Mouse (Mus musculus) cerebellum, adult 2 months (tissue): ENCODE data around the gene Gpr55. TPM values are rescaled to one million over a fixed set of nuclear protein-coding genes. Genes with fewer than 3 reads are reported as not detected.
A peak's percentile ranks its signal among the peaks of the same experiment; 100 is the strongest.

ENCODE experiments used
- DNase-seq, 2 experiments: peaks; one replicate each; pipeline ENCODE4 v3.0.0; 2021
- H3K27ac ChIP-seq: fragments of 200-500 bp; 2 replicates; pipeline ENCODE4 v1.5.1; 2012; ENCODE audit warnings: low read length, control low read depth, inconsistent platforms; ENCODE audit not compliant: insufficient read depth
- H3K27me3 ChIP-seq: fragments of 200-500 bp; 2 replicates; pipeline ENCODE4 v1.6.1; 2012; ENCODE audit warnings: inconsistent platforms, mild to moderate bottlenecking, low read length, moderate library complexity; ENCODE audit not compliant: control insufficient read depth, insufficient read depth
- H3K4me1 ChIP-seq: fragments of 200-500 bp; 2 replicates; pipeline ENCODE4 v1.6.1; 2011; ENCODE audit warnings: low read length; ENCODE audit not compliant: control insufficient read depth, insufficient read depth
- H3K4me3 ChIP-seq: fragments of 200-500 bp; replicated peaks from 2 replicates; pipeline ENCODE3; 2011; ENCODE audit warnings: mild to moderate bottlenecking, low read depth, low read length, control low read depth; ENCODE audit not compliant: insufficient read depth
- CTCF ChIP-seq: fragments of 200-500 bp; IDR thresholded peaks from 2 replicates; pipeline ENCODE4 v1.5.1; 2011; ENCODE audit warnings: low read depth, mild to moderate bottlenecking, control low read depth, low read length, moderate library complexity, borderline replicate concordance; ENCODE audit not compliant: insufficient read depth
- POLR2A ChIP-seq: fragments of 200-500 bp; IDR thresholded peaks from 2 replicates; pipeline ENCODE4 v1.6.1; 2011; ENCODE audit warnings: low read length, control low read depth, borderline replicate concordance; ENCODE audit not compliant: insufficient read depth
- WGBS: fragments of 180-500 bp; shearing (Covaris S2); methylation state at CpG from one replicate; pipeline ENCODE4 v1.1.7; 2018; 5-methylcytosine and 5-hydroxymethylcytosine counted together
- polyA plus RNA-seq: library from polyadenylated mRNA; depleted of rRNA; stranded (reverse); fragments of >200 nt; gene quantifications from 2 replicates; pipeline ENCODE4 v1.2.3, GENCODE M21; 2012; rRNA removed

Gpr55 gene
- polyA plus RNA-seq, 1 experiment, result 0.03 TPM

- TF ChIP-seq POLR2A (no peak), CTCF (no peak)
- H3K27ac ChIP-seq, result peak overlapping the region; percentile 38
- DNase-seq, result peak in 1 of 2 experiments; percentile 22
- 34% methylated on average over 12 of the region's 12 CpGs for whole genome bisulfite sequencing
- no peaks in the 10 kb centered on the region for H3K27me3 ChIP-seq
- H3K4me3 ChIP-seq, result peak overlapping the region; percentile 18
- peaks cover 48% of the 10 kb centered on the region for H3K4me1 ChIP-seq
These were observed 63.8 kb downstream of the Gpr55 start for GRCm38 (mm10) chr1:85896781-85897700.

- no peak overlapping the region for H3K27ac ChIP-seq
- WGBS, result 73% methylated on average over 5 of the region's 5 CpGs
- H3K4me1 ChIP-seq, result peaks cover 42% of the 10 kb centered on the region
- no peaks in the 10 kb centered on the region for H3K27me3 ChIP-seq
- peak in 1 of 2 experiments; percentile 19 for DNase-seq
- peak overlapping the region; percentile 2 for H3K4me3 ChIP-seq
- no peak for TF ChIP-seq CTCF
- TF ChIP-seq POLR2A, result no peak
These were observed 64.7 kb downstream of the Gpr55 start for GRCm38 (mm10) chr1:85896110-85896509.

DNA sequence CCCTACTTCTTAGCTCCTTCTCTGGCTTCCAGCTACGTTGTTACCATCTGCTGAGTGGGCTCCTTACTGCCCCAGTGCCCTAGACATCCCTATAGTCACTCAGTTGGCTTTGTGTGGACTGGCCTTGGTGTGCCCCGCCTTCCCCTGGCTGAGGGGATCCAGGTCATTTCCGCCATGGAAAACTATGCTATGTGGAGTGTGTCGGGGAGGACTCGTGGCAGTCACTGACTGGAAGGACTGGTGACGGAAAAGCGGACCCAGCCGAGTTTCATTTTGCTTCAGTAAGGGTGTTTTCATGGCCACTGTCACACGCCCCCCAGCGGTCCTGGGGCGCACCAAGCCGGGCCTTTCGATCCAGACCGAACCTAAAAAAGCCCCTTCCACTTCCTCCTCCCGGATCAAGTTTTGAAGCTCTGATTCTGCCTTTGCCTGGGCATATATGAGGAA is 65.4 kb downstream of the Gpr55 start:
- TF ChIP-seq CTCF, result peak; percentile 51; the same call in 1 of the 2 replicates
- peak; percentile 7; the same call in 1 of the 2 replicates for TF ChIP-seq POLR2A
- Histone ChIP-seq H3K4me1 (peaks cover 36% of the 10 kb centered on the region), H3K27me3 (no peaks in the 10 kb centered on the region), H3K4me3 (peak overlapping the region; percentile 89), H3K27ac (peak overlapping the region; percentile 70)
- WGBS, result 0% methylated on average over 15 of the region's 15 CpGs
- peak; percentile 66 to 71 for DNase-seq

DNA sequence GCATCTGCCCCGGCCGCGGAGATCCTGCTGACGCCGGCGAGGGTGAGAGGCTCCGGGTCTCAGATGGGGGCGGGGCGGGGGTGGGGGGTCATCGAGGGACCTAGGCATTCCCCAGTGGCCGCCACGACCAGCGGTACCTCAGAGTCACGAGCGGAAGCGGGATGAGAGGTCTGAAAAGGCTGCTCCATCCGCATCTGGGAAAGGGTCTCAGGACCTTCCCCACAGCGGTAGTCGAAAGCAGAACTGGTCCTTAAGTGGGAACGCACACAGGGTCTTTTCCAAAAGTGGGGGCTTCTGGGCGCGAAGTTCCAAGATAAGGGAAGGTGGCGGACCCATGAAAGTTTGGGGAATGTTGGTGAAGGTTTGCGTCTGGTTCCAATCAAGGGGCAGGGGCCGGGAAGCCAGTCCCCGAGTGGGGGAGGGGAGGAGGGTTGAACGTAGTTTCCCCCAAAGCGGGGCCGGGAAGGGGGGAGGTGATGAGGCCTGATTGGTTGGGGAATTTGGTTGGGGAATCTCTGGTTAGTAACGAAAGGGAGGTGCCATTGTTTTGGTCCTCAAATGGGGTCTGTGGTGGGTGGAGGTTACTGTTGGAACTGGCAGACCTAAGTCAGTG is 66.0 kb downstream of the Gpr55 start:
- TF ChIP-seq POLR2A (no peak), CTCF (no peak)
- Histone ChIP-seq H3K4me3 (peak overlapping the region; percentile 89), H3K27ac (peak overlapping the region; percentile 70), H3K27me3 (no peaks in the 10 kb centered on the region), H3K4me1 (peaks cover 31% of the 10 kb centered on the region)
- WGBS, result under 1% methylated on average over 30 of the region's 30 CpGs
- DNase-seq, result peak in 1 of 2 experiments; percentile 49

DNA sequence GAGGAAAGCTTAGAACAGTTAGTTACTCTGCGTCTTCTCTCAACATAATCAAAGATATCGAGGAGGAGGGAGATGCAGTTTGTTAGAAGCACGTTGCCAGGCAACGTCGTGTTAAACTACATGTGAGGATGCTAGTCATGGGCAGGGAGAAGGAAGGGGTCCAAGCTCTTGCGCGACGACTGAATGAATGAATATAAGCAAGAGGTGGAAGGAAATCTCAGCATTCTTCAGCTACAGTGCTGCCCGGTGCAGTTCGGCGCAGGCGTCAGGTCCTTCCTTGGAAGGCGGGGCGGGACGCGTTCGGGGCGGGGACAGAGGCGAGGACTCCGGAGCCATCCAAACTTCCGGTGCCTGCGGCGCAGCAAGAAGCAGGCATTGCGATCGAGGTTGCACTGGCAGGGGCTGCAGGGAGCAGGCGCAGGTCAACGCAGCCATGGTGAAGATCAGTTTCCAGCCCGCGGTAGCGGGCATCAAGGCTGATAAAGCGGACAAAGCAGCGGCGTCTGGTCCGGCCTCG is 66.5 kb downstream of the Gpr55 start, which contains the start of gene Itm2c:
TSS of gene Itm2c (plus strand) at position 51 of the 517 bp plus-strand sequence.
- DNase-seq, result peak; percentile 90 to 92
- Histone ChIP-seq H3K4me3 (peak within 1 kb of the TSS; percentile 89), H3K4me1 (peaks cover 26% of the 10 kb centered on the region), H3K27ac (peak within 1 kb of the TSS; percentile 67), H3K27me3 (no peaks in the 10 kb centered on the region)
- under 1% methylated on average over 35 of the region's 35 CpGs for WGBS
- TF ChIP-seq CTCF (no peak), POLR2A (peak; percentile 85)

Other genes with a start within 250 kb of the Gpr55 start
- 0.30 and 0.49 TPM in 2 replicates for gene A630001G21Rik, start 182.4 kb downstream of the Gpr55 start, polyA plus RNA-seq
- gene Cab39, start 167.6 kb downstream of the Gpr55 start, polyA plus RNA-seq, result 121 and 127 TPM in 2 replicates
- 533 and 557 TPM in 2 replicates for gene Itm2c, start 66.7 kb downstream of the Gpr55 start, polyA plus RNA-seq
- gene 4933407L21Rik, start 32.5 kb downstream of the Gpr55 start, polyA plus RNA-seq, result 4.3 and 5.3 TPM in 2 replicates
- gene Spata3, start 55.8 kb upstream of the Gpr55 start, polyA plus RNA-seq, result 0.95 and 1.0 TPM in 2 replicates
- 6.0 and 6.9 TPM in 2 replicates for gene 2810459M11Rik, start 84.9 kb upstream of the Gpr55 start, polyA plus RNA-seq
- gene Psmd1, start 103.4 kb upstream of the Gpr55 start, polyA plus RNA-seq, result 81.1 and 84.2 TPM in 2 replicates
- gene Htr2b, start 151.0 kb upstream of the Gpr55 start, polyA plus RNA-seq, result not detected in 2 replicates
- 0.95 and 1.8 TPM in 2 replicates for gene Gm21972, start 172.6 kb upstream of the Gpr55 start, polyA plus RNA-seq
- 24.4 and 24.9 TPM in 2 replicates for gene Armc9, start 193.8 kb upstream of the Gpr55 start, polyA plus RNA-seq